Mouse (Mus musculus) adipocyte (in vitro differentiated cells): ENCODE data around the gene Oxt.
A peak's percentile ranks its signal among the peaks of the same experiment; 100 is the strongest.
"Not testable (repeated sequence)": the region's sequence is repeated elsewhere in the genome, so short reads cannot be mapped to it uniquely, and the experiment has no call there.

ENCODE experiments used
- DNase-seq: peaks from one replicate; pipeline ENCODE4 v3.0.0-alpha.2; 2016; ENCODE audit warnings: low spot score

The Oxt gene

DNA sequence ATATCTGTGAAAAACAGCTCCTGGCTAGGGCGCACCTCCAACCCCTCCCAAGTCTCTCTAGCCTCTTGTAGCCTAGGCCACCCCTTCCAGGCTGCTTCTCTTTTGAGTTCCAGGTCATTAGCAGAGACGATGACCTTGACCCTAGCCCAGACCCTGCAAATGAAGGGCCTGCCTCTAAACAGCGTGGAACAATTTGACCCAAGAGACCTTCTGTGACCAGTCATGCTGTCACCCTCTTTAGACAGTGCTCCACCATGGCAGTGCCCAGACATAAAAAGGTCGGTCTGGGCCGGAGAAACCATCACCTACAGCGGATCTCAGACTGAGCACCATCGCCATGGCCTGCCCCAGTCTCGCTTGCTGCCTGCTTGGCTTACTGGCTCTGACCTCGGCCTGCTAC, at the start of gene Oxt:
TSS of gene Oxt (plus strand) at position 301 of the 400 bp plus-strand sequence.
- no peak for DNase-seq

DNA sequence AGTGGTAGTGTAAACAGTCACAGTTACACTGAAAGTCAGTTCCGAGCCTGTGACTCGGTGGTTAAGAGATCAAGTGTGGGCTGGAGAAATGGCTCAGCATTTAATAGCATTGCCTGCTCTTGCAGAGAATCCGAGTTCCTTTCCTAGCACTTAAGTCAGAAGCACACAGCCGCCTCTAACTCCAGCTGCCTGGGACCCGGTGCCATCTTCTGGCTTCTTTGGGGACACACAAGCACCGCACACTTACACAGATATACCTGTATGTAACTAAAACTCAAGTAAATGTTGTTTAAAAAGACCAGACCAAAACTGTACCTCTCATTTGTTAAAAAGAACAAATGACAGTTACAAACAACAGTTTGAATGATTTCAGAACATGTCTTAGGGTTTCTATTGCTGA, 47.5 kb upstream of the Oxt start:
- peak; percentile 4 for DNase-seq

DNA sequence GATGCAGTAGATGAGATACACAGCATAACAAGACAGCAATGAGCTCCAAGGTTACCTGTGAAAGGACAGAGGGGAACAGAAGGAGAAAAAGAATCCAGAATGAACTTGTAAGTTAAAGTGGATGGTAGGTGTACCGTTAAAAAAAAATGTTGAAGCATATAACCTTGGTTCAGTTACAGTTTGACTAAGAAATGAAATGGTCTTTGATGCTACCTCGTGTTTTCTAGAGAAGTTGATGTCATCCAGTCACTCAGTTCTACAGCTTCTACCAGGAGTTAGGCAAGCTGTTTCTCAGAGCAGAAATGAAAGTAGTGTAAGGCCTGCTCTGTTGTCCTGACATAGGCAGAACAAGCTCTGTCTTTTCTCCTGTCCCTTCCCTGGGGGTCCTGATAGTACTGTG, 46.7 kb upstream of the Oxt start:
- DNase-seq = no peak

DNA sequence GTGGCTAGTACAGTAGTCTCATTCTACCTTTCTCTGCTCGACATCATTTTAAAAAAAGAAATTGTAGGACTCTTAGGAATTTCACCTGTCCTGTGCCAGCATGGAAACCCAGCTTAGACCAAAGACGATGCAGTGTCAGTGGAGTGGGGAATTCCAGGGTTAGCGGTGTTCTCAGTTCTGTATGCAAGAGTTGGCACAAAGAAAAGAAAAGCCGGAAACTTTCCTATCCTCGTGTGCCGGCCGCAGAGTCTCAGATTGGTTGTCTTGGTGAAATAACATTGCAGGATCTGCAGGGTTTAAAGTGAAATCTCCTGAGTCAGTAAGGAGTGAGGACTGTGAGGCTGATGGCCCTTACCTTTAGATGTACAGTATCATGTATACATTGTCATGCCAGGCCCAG, 46.0 kb upstream of the Oxt start:
- no peak for DNase-seq

DNA sequence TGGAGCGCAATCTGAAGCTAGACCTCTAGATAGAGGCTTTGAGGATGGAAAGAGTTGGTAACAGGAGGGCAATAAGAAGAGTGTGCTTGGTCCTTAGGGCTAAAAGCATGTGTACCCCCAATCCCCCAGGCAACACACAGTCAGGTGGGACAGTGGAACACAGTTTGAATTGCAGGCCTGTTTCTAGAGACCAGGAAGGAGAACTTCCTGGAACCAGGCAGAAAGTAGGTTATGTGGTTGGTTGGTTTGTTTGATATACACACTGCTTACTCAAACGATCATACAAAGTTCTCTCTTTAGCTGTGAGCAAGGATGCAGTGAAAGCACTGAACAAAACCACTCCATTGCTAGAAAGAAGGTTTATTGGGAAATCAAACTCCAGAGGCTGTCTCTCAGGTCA, 43.8 kb upstream of the Oxt start:
- no peak for DNase-seq

DNA sequence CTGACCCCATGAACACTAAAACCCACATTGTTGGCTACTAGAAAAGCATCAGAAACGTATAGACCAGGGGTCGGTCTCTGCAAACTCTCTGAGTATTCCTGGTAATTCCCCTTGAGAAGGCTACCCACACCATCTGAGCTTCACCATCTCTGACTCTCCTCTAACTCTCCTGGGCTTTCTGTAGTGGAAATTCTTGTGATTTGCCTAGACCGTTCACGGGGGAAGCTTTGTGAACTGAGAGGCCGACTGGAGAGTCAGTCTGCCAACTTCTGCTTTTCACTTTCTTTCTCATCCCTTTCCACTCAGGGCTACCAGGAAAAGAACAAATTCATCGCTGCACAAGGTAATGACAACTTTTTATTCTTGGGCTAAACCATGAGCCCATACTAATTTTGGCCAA, 41.0 kb upstream of the Oxt start:
- no peak for DNase-seq

DNA sequence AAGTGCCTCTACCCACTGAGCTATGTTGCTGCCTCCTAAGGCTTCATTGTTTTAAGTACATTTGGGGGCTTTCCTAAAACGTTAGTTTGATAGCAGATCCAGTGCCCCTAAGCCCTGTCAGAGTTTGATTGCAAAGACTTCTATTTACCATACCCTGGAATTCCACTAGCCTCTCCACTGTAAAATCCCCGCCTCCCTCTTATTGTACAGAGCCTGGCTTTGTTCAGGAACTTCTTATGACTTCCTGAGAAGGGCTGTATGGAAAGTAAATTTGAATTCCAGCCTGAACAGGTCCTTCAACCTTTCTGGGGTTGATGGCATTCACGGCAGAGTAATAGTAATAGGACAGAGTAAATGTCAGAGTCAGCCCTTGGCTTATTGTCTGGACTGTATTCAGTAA, 39.1 kb upstream of the Oxt start:
- no peak for DNase-seq

DNA sequence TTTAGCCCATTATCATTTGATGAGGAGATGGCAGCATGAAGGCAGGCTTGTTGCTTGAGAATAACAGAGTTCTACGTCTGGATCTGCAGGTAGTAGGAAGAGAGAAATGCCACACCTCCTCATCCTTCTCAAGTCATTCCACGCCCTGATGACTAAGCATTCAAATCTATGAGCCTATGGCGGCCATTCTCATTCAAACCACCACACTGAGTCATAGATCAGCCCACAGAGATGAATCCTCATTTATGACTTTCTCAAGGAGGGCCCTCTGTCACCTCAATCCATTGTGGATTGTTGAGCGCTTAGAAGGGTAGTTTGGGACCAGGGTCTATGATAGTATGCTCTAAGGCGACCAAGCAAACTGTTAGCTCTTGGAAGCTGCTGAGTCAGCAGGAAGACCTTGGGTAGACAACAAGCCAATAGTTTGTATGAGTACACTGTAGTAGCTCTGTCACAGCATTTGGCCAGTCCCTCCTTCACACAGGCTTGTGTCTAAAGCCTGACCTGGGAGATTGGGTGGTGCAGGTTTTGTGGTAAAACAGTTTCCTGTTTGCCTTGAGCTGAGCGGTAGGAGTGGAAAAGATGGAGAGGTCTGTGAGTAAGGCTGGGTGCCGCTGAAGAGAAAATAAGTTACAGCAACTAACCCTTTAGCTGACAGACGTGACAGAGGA, 37.0 kb upstream of the Oxt start:
- no peak for DNase-seq

DNA sequence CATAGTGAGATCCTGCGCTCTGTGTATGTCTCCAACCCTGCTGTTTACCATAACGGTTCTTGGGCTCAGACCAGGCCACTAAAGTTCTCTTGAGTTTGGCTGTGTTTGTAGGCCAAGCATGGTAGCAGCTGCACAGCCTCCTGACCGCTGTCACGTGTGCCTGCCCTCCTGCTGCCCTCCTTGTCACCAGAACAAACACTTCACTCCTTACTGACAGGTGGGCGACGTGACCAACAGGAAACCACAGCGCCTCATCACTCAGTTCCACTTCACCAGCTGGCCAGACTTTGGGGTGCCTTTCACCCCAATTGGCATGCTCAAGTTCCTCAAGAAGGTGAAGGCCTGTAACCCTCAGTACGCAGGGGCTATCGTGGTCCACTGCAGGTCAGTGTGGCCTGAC, 35.7 kb upstream of the Oxt start:
- no peak for DNase-seq

DNA sequence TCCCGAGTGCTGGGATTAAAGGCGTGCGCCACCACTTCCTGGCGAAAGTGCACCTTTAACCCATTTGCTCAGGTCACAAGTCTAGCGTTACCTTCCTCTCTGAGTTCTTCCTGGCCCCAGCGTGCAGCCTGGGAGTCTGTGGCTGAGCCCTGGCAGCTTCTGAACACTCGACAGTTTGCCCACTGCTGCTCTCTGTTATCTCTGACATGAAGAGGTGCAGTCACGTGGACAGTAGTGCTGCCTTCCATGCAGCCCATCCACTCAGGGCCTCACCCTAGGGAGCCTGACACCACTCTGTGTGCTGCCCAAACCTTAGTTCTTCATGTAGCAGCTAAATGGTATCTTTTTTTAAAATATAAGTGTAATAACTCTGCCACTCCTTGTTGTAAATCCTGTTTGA, 29.0 kb upstream of the Oxt start:
- DNase-seq = no peak

DNA sequence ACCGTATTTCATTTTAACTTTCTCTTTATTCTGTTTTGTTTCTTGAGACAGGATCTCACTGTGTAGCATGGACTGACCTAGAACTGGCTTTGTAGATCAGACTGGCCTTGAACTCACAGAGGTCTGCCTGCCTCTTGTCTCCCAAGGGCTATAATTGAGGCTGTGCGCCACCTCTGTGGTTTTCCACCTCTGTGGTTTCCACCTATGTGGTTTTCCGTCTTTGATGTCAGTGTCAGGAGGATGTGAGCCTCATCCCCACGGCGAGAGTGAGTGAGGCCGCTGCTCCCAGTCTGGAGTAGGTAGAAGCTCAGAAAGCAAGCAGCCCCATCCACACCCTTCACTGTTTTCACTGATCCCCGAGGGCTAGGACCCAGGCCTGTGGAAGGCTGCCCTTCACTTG, 21.1 kb upstream of the Oxt start:
- DNase-seq = no peak

DNA sequence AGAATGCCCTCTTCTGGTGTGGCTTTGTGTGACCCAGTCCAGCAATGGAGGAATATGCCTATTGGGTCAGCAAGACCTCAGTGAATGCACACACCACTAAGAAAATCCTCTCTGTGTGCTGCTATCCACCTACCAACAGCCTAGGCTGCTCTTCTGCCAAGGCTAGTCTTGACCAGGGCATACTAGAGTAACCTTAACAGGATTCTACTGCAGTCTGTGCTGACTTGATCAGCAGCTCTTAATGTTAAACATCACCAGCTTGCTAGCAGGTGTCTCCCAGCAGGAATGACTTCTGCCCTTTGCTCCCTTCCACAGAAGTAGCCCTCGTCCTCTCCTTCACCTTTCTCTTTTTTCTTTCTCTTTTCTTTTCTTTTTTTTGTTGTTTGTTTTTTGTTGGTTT, 19.7 kb upstream of the Oxt start:
- no peak for DNase-seq

DNA sequence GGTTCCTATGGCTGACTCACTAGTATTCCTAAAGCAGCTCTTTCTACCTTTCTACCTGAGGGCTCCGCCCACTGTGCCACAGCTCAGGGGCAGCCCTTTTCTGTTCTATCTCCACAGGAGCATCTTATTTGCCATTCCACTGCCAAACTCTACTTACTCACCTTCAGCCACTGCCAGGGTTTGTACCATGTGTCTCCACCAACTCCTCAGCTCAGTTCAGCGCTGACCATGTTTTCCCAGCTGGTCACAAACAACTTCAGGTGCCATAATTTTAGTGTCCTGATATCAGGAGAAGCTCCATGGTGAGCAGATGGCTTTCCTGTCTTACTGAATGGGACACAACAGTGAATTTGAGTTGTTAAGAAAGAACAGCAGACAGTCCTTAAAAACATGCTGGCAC, 18.5 kb upstream of the Oxt start:
- DNase-seq = no peak

DNA sequence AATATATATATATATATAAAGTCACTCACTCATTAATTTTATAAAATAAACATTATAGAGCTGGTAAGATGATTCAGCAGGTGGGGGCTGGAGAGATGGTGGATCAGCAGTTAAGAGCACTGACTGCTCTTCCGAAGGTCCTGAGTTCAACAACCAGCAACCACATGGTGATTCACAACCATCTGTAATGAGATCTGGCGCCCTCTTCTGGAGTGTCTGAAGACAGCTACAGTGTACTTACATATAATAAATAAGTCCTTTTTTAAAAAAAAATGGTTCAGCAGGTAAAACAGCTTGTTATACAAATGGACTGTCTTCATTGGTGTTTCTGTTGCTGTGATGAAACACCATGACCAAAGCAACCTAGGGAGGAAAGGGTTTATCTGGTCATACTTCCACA, 18.0 kb upstream of the Oxt start:
- no peak for DNase-seq

DNA sequence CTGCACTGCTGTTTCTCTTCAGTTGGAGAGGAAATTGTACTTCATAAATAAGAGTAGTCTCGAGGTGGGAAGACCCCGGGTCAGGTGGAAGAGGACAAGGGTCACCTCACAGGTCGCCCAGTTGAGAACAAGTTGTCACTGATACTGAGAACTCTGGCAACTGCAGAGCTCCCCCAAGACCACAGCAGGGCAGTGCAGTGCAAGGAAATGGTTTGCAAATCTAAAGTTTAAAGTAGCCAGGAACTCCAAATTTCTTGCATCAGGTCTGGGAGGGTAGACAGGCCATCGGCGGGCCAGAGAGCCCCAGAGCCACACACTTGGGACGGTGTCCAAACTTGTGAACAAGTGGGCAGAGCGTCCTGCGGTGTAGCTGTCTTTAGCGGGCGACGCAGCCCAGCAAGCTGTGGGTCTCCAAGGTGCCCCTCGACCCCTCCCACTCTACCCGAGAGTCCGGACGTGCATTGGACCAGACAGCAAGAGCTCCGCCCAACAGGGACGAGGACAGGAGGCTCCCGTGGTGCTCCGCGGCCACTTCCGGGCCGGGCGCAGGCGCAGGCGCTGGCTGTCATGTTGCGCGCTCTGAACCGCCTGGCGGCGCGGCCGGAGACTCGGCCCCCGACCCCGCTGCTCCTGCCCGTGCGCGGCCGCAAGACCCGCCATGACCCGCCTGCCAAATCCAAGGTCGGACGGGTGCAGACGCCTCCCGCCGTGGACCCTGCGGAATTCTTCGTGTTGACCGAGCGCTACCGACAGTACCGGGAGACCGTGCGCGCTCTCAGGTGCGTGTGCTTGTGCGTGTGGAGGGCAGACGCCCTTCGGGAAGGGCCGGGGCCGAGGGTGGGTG, 12.5 kb upstream of the Oxt start, which contains the start of gene Mrps26:
TSS of gene Mrps26 (plus strand) at position 531 of the 844 bp plus-strand sequence.
- DNase-seq = peak; percentile 96

DNA sequence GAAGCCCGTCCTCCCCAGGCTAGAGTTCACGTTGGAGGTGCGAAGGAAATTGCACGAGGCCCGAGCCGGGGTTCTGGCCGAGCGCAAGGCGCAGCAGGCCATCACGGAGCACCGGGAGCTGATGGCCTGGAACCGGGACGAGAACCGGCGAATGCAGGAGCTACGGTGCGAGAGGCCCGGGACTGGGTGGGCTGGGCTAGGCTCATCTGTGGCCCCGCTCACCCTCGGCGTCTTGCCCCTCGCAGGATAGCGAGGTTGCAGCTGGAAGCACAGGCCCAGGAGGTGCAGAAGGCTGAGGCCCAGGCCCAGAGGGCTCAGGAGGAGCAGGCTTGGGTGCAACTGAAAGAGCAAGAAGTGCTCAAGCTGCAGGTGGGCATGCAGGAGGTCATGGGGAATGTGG, 11.9 kb upstream of the Oxt start:
- no peak for DNase-seq

DNA sequence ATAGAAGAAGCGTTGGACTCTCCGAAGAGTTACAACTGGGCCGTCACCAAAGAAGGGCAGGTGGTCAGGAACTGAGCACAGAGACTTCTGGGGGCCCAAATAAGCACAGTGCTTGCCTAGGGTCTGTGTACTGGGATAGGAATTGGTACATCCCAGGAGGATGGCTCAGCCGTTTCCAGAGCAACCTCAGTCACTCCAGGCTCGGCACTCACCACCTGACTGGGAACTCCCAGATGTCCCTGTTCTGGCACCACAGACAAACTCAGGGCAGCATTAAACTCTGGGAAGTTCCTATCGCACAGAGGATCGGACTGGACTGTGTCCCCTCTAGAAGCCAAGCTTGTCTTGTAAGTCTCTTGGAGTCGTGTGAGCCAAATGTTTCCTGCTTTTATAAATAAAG, 11.0 kb upstream of the Oxt start:
- no peak for DNase-seq

DNA sequence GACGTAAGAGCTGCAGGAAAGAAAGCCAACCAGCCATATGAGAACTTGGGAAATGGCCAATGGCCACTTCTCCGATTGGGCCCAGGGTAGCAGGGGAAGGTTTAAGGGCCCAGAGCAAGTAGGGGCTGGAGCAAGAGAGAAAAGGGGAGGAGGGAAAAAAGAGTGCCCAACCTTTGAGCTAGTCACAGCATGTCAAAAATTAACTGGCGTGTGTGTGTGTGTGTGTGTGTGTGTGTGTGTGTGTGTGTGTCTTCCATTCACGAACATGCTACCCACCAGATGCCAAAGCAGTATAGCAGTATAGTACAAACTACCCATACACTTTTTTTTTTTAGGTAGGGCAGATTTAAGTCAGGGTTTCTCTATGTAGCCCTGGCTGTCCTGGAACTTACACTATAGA, 7.1 kb upstream of the Oxt start:
- DNase-seq = peak; percentile 78

DNA sequence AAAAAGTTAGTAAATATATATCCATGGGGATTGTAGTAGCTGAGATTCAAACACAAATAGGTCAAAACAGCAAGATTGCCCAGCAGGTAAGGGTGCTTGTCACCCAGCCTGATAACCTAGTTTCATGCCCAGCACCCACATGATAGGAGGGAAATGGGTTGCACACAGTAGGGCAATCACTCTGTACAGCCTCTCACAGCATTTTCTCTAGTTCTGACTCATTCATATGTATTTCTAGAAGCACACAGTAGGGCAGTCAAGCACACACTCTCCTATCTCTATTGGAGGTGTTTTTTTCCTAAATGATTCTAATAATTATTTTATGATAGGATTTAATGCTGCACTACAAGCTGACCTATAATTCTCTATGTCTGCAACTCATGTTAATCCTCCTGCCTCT, 6.0 kb upstream of the Oxt start:
- DNase-seq = no peak

DNA sequence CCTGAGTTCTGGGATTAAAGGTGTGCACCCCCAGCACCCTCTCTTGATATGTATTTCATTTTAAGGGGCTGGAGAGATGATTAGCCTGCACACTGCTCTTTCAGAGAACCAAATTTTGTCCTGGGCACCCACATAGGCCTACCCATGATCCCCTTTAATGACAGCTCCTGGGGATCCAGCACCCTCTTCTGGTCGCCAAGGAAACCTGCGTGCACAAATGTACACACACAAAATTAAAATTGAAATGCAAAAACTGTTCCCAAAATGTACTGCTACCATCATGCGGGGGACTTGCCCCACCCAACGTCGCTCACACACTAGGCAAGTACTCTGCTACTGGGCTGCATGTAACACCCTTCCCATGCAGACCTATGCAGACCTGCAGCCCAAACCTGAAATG, 1.0 kb upstream of the Oxt start:
- no peak for DNase-seq

DNA sequence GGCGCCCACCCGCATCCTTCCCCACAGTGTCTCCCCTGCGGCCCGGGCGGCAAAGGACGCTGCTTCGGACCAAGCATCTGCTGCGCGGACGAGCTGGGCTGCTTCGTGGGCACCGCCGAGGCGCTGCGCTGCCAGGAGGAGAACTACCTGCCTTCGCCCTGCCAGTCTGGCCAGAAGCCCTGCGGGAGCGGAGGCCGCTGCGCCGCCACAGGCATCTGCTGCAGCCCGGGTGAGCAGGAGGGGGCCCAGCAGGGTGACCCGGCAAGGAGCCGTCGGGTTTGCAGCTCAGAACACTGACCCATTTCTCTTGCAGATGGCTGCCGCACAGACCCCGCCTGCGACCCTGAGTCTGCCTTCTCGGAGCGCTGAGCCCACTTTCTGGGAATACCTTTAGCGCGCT, 591 bp downstream of the Oxt start:
- DNase-seq = not testable (repeated sequence)

DNA sequence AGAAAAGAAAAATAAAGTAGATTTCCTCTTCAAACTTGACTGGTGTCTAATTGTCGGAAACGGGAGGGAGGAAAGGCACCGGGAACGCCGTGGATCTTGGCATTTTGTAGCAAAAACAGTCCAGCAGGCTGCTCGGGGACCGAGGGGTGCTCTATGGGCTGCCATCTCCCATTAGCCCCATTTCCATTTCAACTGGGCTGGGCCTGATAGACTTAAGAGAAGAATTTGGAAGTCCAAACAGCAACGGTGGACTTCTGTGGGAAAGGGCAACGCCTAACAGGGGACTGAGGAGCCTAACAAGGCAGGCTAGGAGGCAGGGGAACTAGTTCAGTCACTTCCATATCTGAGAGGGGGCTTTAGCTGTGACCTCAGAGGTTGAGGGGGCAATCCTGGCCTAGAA, 1.0 kb downstream of the Oxt start:
- DNase-seq = no peak

DNA sequence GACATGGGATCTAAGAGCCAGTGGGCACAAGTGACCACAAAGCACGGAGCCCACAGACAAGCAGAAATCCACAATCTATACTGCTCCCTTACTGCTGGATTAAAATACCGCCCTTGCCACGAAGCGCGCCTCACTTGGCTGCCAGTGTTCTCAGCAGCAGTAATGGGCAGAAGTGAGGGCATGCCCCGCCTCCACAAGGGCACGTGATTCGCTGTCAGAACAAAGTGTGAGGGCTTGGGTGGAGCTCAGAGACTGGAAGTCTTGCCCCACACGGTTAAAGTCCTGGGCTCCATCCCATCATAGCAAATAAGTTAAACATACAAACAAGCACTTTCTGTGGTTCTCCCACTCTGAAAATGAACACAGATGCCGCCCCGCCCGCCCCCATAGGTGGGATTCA, 1.7 kb downstream of the Oxt start:
- peak; percentile 57 for DNase-seq

DNA sequence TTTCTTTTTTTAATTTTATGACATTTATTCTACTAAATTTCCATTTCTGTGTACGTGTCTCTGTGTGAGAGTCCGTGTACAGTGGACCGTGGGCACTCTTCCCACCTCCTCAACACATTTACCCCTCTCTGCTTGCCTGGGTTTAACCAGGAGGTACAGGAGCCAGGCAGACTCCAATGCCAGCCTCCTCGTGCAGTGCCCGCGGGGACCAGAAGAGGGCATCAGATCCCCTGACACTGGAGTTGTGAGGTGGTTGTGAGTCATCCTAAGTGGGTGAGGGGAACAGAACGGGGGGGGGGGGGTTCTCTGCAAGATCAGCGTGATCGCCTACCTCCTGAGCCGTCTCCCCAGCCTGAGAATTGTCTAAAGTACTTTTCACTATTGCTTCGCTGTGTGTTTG, 2.2 kb downstream of the Oxt start:
- peak; percentile 67 for DNase-seq
